Mouse (Mus musculus): ENCODE data around the gene Stard5. TPM values are rescaled to one million over a fixed set of nuclear protein-coding genes. Genes with fewer than 3 reads are reported as not detected.

Stard5 gene
- total and polyA plus RNA-seq, 2 experiments from 2014 or later = 12.1 to 20.0 TPM

DNA sequence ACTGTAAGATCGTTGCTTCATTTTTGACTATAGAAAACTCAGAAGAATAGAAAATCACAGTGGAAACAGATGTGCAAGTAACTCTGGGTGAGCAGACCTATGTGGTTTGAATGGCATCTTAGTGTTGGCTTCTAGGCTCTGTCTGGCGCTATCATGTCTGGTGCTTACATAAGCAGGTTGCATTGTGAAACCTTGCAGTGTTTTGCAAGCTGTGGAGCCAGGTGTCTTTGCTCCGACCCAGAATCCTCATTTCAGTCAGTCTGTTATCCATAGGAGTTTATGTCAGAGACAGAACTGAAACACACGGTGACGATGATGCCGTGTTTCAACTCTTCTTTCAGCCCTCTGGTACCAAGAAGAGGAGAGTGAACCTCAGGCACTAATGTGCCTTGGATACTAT is 2.1 kb downstream of the Stard5 start:
- TF ChIP-seq CTCF (IDR thresholded peaks at IDR 0.05; ENCODE audit: low read depth) (no peak), EP300 (IDR thresholded peaks at IDR 0.05; ENCODE audit: low read depth) (no peak)
- H3K27ac ChIP-seq (ENCODE audit: low read depth) = no peak overlapping the region
- H3K36me3 ChIP-seq (replicated peaks; ENCODE audit: control insufficient read depth, insufficient read depth, low read length) = peaks cover 35% of the 10 kb centered on the region
- WGBS = 83% methylated on average over 6 of the region's 6 CpGs
- H3K4me2 ChIP-seq (ENCODE audit: low read depth, low read length) = no peak overlapping the region; the same call in 1 of the 2 replicates
- H3K4me3 ChIP-seq (ENCODE audit: low read depth, low read length) = no peak overlapping the region
- H3K9me3 ChIP-seq (replicated peaks; ENCODE audit: control insufficient read depth, low read length) = no peaks in the 10 kb centered on the region
- H3K9ac ChIP-seq (replicated peaks; ENCODE audit: low read depth, low read length) = no peak overlapping the region
- DNase-seq (ENCODE audit: low spot score) = no peak
- ATAC-seq (ENCODE audit: insufficient read depth, low read depth) = no peak
- no peaks in the 10 kb centered on the region for H3K27me3 ChIP-seq (ENCODE audit: control insufficient read depth, insufficient read depth, low read length)
- H3K4me1 ChIP-seq (ENCODE audit: control insufficient read depth, insufficient read depth) = peaks cover 21% of the 10 kb centered on the region

DNA sequence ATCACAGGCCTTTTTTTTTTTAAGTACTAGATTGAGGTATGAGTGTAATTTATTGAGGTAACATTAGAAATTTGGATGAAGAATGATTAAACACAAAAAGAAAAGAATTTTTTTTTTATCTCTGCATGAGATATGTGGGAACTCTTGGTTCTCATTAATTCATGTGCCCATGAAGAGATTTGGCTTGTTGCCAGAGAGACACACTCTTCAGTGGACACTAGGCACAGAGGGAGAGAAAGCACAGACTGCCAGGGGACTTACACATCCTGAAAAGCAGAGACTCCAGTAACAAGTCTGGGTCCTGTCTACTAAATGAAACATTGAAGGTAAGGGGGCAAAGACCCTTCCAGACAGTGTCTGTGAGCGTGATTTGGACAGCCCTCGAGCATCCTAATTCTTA is 4.0 kb downstream of the Stard5 start:
- peaks cover 24% of the 10 kb centered on the region for H3K4me1 ChIP-seq (ENCODE audit: control insufficient read depth, insufficient read depth)
- H3K27ac ChIP-seq (ENCODE audit: low read depth) = no peak overlapping the region
- ATAC-seq (ENCODE audit: insufficient read depth, low read depth) = no peak
- H3K9me3 ChIP-seq (replicated peaks; ENCODE audit: control insufficient read depth, low read length) = no peaks in the 10 kb centered on the region
- no peak overlapping the region for H3K4me2 ChIP-seq (ENCODE audit: low read depth, low read length)
- H3K27me3 ChIP-seq (ENCODE audit: control insufficient read depth, insufficient read depth, low read length) = no peaks in the 10 kb centered on the region
- no peak for TF ChIP-seq EP300 (IDR thresholded peaks at IDR 0.05; ENCODE audit: low read depth)
- no peak for TF ChIP-seq CTCF (IDR thresholded peaks at IDR 0.05; ENCODE audit: low read depth)
- 90% methylated on average over 2 of the region's 2 CpGs for WGBS
- H3K9ac ChIP-seq (replicated peaks; ENCODE audit: low read depth, low read length) = no peak overlapping the region
- H3K4me3 ChIP-seq (ENCODE audit: low read depth, low read length) = no peak overlapping the region
- DNase-seq (ENCODE audit: low spot score) = no peak
- H3K36me3 ChIP-seq (replicated peaks; ENCODE audit: control insufficient read depth, insufficient read depth, low read length) = peaks cover 53% of the 10 kb centered on the region

DNA sequence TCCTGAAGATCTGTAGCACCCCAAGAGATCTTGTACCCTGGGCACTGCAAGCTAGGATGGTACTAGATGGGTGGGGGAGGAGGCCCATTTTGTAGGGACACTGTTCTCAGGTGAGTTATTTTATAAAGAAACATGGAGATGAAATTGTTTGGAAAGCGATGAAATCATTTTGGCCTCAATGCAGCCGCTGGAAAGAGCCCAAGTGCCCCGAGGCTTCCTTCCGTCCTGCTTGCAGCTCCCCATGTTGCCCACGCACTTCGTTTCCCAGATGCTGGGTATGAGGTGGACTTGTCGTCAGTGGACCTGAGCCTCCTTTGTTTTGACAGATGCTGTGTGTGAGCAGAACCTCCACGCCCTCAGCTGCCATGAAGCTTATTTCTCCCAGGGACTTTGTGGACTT is 4.7 kb downstream of the Stard5 start:
- ATAC-seq (ENCODE audit: insufficient read depth, low read depth) (no peak), DNase-seq (ENCODE audit: low spot score) (no peak)
- Histone ChIP-seq H3K4me2 (ENCODE audit: low read depth, low read length) (no peak overlapping the region), H3K9me3 (replicated peaks; ENCODE audit: control insufficient read depth, low read length) (no peaks in the 10 kb centered on the region), H3K9ac (replicated peaks; ENCODE audit: low read depth, low read length) (no peak overlapping the region), H3K27me3 (ENCODE audit: control insufficient read depth, insufficient read depth, low read length) (no peaks in the 10 kb centered on the region), H3K36me3 (replicated peaks; ENCODE audit: control insufficient read depth, insufficient read depth, low read length) (peaks cover 60% of the 10 kb centered on the region), H3K4me1 (ENCODE audit: control insufficient read depth, insufficient read depth) (peaks cover 25% of the 10 kb centered on the region), H3K4me3 (ENCODE audit: low read depth, low read length) (no peak overlapping the region), H3K27ac (ENCODE audit: low read depth) (no peak overlapping the region)
- 83% methylated on average over 8 of the region's 8 CpGs for WGBS
- TF ChIP-seq EP300 (IDR thresholded peaks at IDR 0.05; ENCODE audit: low read depth) (no peak), CTCF (IDR thresholded peaks at IDR 0.05; ENCODE audit: low read depth) (no peak)

DNA sequence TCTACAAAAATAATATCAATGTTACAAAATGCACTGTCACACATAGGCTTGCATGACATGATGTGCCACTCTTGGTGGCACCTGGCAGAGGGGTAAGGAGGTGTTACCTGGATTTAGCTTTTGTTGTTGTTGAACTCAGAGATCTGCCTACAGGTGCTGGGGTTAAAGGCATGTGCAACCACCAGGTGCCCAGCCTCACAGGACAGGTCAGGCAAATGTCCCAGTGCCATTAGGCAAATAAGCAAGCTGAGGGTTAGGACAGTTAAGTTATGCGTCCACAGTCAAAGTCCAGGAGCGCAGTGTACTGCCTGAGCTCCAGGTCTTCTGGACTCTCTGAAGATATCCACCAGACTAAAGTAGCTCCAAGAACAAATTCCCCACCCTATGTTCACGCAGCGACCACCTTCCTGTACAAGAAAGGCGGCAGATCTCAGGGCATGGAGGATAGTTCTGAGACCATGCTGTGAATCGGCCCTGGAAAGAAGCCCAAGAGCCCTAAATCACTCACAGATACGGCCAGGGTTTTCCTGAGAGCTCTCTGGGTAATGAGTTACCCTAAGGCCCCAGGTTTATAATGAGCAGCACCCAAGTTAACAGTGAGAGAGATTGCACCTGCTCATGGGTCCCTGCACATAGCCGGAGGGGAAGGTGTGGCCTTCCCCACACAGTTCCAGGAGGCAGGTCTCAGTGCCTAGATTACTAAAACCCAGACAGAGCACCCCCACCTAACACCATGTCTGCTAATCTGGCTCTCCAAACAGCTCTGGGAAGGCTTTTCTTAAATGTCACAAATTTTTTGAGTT is 6.2 kb downstream of the Stard5 start:
- H3K27me3 ChIP-seq (ENCODE audit: control insufficient read depth, insufficient read depth, low read length) = no peaks in the 10 kb centered on the region
- H3K36me3 ChIP-seq (replicated peaks; ENCODE audit: control insufficient read depth, insufficient read depth, low read length) = peaks cover 72% of the 10 kb centered on the region
- ATAC-seq (ENCODE audit: insufficient read depth, low read depth) (no peak), DNase-seq (ENCODE audit: low spot score) (no peak)
- no peak overlapping the region for H3K4me3 ChIP-seq (ENCODE audit: low read depth, low read length)
- WGBS = 92% methylated on average over 8 of the region's 8 CpGs
- no peak overlapping the region for H3K27ac ChIP-seq (ENCODE audit: low read depth)
- TF ChIP-seq EP300 (IDR thresholded peaks at IDR 0.05; ENCODE audit: low read depth) (no peak), CTCF (IDR thresholded peaks at IDR 0.05; ENCODE audit: low read depth) (no peak)
- peaks cover 32% of the 10 kb centered on the region for H3K4me1 ChIP-seq (ENCODE audit: control insufficient read depth, insufficient read depth)
- H3K9ac ChIP-seq (replicated peaks; ENCODE audit: low read depth, low read length) = no peak overlapping the region
- H3K9me3 ChIP-seq (replicated peaks; ENCODE audit: control insufficient read depth, low read length) = no peaks in the 10 kb centered on the region
- H3K4me2 ChIP-seq (ENCODE audit: low read depth, low read length) = no peak overlapping the region

DNA sequence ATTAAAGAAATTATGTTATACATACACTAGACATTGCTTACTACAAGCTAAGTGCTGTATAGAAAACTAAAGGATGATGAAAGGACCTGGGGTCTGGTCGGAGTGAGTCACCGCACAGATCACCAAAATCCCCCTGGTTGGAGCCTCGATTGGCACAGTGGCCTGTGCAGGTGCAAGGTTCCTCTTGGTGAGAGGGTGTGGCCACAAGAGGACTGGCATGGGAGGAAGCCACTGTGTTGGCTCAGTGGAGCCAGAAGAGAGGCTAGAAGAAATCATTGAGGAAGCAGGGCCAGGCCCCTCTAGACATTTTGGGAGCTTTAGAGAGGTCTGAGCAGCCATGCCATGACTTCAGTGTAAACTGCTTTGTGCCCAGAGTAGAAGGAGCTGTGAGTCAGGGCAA is 7.3 kb downstream of the Stard5 start:
- no peaks in the 10 kb centered on the region for H3K9me3 ChIP-seq (replicated peaks; ENCODE audit: control insufficient read depth, low read length)
- no peak overlapping the region for H3K9ac ChIP-seq (replicated peaks; ENCODE audit: low read depth, low read length)
- DNase-seq (ENCODE audit: low spot score) (no peak), ATAC-seq (ENCODE audit: insufficient read depth, low read depth) (no peak)
- peaks cover 78% of the 10 kb centered on the region for H3K36me3 ChIP-seq (replicated peaks; ENCODE audit: control insufficient read depth, insufficient read depth, low read length)
- 83% methylated on average over 3 of the region's 3 CpGs for WGBS
- TF ChIP-seq EP300 (IDR thresholded peaks at IDR 0.05; ENCODE audit: low read depth) (no peak), CTCF (IDR thresholded peaks at IDR 0.05; ENCODE audit: low read depth) (no peak)
- no peak overlapping the region for H3K27ac ChIP-seq (ENCODE audit: low read depth)
- H3K4me2 ChIP-seq (ENCODE audit: low read depth, low read length) = no peak overlapping the region
- peaks cover 31% of the 10 kb centered on the region for H3K4me1 ChIP-seq (ENCODE audit: control insufficient read depth, insufficient read depth)
- H3K27me3 ChIP-seq (ENCODE audit: control insufficient read depth, insufficient read depth, low read length) = no peaks in the 10 kb centered on the region
- H3K4me3 ChIP-seq (ENCODE audit: low read depth, low read length) = no peak overlapping the region

DNA sequence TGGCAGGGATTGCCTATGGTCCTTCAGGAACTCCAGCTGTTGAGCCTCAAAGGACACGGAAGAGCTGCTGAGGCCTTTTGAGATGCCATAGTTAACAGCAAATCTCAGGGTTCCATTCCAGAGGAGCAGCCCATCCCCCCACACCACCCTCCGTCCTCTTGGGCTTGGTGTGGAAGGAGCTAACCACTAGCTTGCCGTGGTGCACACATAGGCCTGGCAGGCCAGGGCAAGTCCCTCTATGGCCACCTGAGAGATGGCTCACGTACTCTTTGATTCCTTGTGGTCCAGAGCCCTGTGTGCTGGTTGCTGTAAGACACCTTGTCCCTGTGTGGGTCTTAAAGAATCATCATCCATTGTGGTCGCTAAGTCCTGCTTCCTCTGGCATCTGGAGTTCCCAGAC is 8.8 kb downstream of the Stard5 start:
- Histone ChIP-seq H3K27me3 (ENCODE audit: control insufficient read depth, insufficient read depth, low read length) (no peaks in the 10 kb centered on the region), H3K9ac (replicated peaks; ENCODE audit: low read depth, low read length) (no peak overlapping the region), H3K9me3 (replicated peaks; ENCODE audit: control insufficient read depth, low read length) (no peaks in the 10 kb centered on the region), H3K27ac (ENCODE audit: low read depth) (no peak overlapping the region), H3K4me3 (ENCODE audit: low read depth, low read length) (no peak overlapping the region), H3K36me3 (replicated peaks; ENCODE audit: control insufficient read depth, insufficient read depth, low read length) (peaks cover 89% of the 10 kb centered on the region), H3K4me1 (ENCODE audit: control insufficient read depth, insufficient read depth) (peaks cover 31% of the 10 kb centered on the region), H3K4me2 (ENCODE audit: low read depth, low read length) (no peak overlapping the region)
- DNase-seq (ENCODE audit: low spot score) = no peak
- no peak for ATAC-seq (ENCODE audit: insufficient read depth, low read depth)
- TF ChIP-seq CTCF (IDR thresholded peaks at IDR 0.05; ENCODE audit: low read depth) = no peak
- TF ChIP-seq EP300 (IDR thresholded peaks at IDR 0.05; ENCODE audit: low read depth) = no peak
- 86% methylated on average over 5 of the region's 5 CpGs for WGBS
